Mouse (Mus musculus): ENCODE results near the gene Atpaf2. TPM values are rescaled to one million over a fixed set of nuclear protein-coding genes. Genes with fewer than 3 reads are reported as not detected.

Atpaf2 gene
- total RNA-seq, 1 experiment from 2014 or later, result 29.6 TPM

- ATAC-seq (ENCODE audit: extremely low read depth, insufficient number of reproducible peaks, low FRiP score, poor library complexity, severe bottlenecking), result no peak
Measured at GRCm38 (mm10) chr11:60357116-60357515, 61.1 kb downstream of the Atpaf2 start.

- ATAC-seq (ENCODE audit: extremely low read depth, insufficient number of reproducible peaks, low FRiP score, poor library complexity, severe bottlenecking), result no peak
Measured at GRCm38 (mm10) chr11:60355952-60356351, 62.3 kb downstream of the Atpaf2 start.

- ATAC-seq (ENCODE audit: extremely low read depth, insufficient number of reproducible peaks, low FRiP score, poor library complexity, severe bottlenecking), result peak; percentile 93
Measured at GRCm38 (mm10) chr11:60352559-60353411, 65.5 kb downstream of the Atpaf2 start, which contains the start of the genes Tom1l2 and Drc3. Gene Tom1l2 (minus strand): TSS chr11:60352905. Gene Drc3 (plus strand): TSS chr11:60353329.

GRCm38 (mm10) chr11:60351925-60352371, 66.3 kb downstream of the Atpaf2 start:
- no peak for ATAC-seq (ENCODE audit: extremely low read depth, insufficient number of reproducible peaks, low FRiP score, poor library complexity, severe bottlenecking)

- ATAC-seq (ENCODE audit: extremely low read depth, insufficient number of reproducible peaks, low FRiP score, poor library complexity, severe bottlenecking), result no peak
Measured at GRCm38 (mm10) chr11:60351388-60351787, 66.9 kb downstream of the Atpaf2 start.

Other genes with a start within 250 kb of the Atpaf2 start
- 30.3 and 32.2 TPM in 2 replicates for gene Srebf1, start 195.9 kb downstream of the Atpaf2 start, total RNA-seq (2017)
- 16.2 and 16.3 TPM in 2 replicates for gene Tom1l2, start 65.6 kb downstream of the Atpaf2 start, total RNA-seq (2017)
- 0.37 and 0.58 TPM in 2 replicates for gene Drc3, start 65.1 kb downstream of the Atpaf2 start, total RNA-seq (2017)
- gene Gid4, start 1.3 kb downstream of the Atpaf2 start, total RNA-seq (2017), result 13.3 and 13.8 TPM in 2 replicates
- gene Drg2, start 36.1 kb upstream of the Atpaf2 start, total RNA-seq (2017), result 29.7 and 31.2 TPM in 2 replicates
- gene Myo15, start 50.9 kb upstream of the Atpaf2 start, total RNA-seq (2017), result 0.12 TPM in 2 replicates
- 38.1 and 40.3 TPM in 2 replicates for gene Alkbh5, start 117.9 kb upstream of the Atpaf2 start, total RNA-seq (2017)